Mouse (Mus musculus): ENCODE measurements around the gene Prkn.

The Prkn gene

DNA sequence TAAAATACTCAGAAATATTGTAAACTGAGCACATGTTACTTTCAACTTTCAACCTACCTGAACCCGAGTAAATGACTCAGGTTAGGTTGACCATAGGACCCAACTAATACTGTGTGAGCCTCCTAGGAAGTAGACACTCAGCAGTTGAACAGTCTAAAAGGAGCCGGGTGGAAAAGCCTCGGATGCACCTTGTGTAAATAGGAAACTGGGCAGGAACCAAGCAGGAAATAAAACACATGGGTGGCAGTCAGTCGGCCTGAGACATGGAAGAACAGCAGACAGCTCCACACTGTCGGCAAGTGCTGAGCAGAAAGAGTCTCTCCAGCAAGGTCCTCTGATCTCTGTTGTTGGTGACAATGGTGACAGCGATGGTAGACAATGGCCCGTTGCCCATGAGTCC is 676.0 kb downstream of the Prkn start:
- no peak for DNase-seq (ENCODE audit: low spot score in 2 of 2)

DNA sequence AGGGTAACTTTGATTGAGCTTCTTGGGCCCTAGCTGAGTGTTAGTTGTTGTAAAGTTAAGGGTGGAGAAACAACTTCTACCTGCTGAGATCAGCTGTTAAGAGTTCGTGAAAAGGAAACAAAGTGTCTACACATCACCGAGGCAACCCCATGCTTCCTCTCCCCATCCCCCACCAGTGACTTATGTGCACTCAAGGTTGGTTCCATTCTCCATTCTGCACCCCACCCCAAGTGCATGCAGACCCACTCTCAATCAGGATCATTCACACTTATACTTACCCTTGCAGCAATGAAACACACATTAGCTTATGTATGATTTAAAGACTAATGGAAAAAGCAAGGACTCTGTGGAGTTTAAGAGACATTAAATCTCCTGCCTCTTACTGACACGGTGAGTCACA is 691.9 kb downstream of the Prkn start:
- DNase-seq (ENCODE audit: low spot score in 2 of 2) = no peak

DNA sequence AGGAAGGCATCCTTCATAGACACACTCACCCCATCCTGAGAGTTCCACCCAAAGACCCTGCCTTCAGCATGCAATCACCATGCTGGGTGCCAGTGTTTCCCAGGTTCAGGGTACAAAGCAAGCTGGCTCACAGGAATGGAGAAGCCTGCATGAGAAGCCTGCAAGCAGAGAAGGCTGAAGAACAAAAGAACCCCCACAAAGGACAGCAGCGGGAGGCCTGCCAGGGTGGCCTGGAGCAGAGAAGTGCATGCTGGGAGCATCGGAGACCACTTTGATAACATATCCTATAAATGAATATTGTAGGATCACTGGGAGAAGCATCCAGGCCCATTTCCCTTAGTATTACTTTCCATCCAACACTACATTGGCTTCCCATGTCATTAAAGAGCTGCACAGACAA is 692.6 kb downstream of the Prkn start:
- DNase-seq (ENCODE audit: low spot score in 2 of 2) = no peak

DNA sequence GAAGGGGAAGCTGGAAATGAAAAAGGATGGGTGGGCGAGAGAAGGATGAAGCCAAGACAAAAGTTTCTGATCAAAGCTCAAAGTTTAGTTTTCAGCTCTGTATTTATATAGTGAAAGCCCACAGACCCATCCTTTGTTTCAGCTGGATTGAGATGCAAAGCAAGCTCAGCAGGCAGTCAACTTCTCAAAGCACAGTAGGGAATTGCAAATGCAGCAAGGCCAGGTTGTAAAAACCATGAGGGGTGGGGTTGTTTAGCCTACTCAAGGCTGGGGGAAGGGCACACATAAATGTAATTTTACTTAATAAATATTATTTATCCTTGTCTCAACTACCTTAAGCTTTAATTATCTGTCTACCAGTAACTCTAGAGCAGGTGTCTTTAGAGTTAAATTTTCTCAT is 693.7 kb downstream of the Prkn start:
- no peak for DNase-seq (ENCODE audit: low spot score in 2 of 2)

DNA sequence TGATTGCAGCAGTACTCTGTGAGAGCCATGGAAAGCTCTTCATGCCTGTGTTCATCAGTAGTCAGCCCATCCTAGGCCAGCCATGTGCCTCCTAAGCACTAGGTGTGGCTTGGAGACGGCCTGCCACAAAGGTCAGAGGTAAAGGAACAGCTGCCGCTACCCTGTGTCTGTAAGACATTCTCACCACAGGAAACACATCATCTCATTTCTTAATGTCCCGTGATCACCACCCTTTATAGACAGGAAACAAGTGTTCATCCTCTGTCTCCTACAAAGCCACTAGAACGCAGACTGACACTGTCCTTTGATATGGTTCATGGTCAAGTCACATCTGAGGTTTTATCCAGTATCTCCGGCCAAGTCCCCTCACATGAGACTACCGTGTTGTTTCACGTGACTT is 698.6 kb downstream of the Prkn start:
- DNase-seq (ENCODE audit: low spot score in 2 of 2) = no peak

DNA sequence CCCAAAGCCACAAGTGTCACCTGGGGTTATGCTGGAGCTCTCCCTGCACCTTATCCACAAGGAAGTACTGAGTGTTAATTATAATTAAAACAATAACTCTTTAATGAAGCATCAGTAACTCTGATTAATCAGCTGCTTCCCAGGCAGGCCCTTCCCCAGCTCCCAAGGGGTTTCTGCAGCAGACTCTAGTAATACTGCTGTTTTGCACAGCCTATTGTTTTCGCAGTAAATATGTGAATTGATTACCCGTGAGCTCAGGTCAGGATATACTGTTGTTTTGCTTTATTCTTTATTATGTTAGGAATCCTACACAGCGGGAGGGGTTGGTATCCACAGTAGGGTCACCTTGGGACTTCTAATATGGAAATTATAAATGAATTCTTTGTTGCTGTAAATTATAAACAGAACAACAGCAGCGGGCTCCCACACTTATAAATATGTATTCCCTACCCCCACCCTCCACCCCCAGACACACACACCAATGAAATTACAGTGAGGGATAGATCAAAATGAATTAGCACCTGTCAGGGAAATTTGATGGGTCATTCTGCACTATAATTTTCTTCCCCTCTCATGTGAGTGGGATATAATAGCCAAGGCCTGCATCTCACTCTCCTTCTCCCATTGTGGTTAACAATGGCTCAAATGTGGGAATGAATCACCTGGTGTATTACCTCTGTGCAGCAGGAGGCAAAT is 701.9 kb downstream of the Prkn start:
- no peak for DNase-seq (ENCODE audit: low spot score in 2 of 2)

DNA sequence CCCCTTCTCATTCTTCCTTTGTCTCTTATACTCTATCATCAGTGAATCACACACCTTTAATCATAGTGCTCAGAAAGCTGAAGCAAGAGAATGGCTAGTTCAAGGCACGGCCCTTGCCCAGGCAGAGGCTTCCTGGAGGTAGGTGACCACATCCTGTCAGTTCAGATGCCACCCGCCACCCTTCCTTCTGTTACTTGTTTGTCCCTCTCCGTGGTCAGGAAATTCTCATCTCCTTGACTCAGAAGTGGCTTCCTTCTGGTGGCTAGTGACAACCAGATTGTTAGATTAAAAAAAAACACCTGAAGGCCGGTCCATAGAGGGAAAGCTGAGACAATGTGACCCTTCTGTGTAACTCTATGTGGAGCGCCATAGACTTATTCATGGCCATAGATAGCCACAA is 710.4 kb downstream of the Prkn start:
- DNase-seq (ENCODE audit: low spot score in 2 of 2) = no peak

DNA sequence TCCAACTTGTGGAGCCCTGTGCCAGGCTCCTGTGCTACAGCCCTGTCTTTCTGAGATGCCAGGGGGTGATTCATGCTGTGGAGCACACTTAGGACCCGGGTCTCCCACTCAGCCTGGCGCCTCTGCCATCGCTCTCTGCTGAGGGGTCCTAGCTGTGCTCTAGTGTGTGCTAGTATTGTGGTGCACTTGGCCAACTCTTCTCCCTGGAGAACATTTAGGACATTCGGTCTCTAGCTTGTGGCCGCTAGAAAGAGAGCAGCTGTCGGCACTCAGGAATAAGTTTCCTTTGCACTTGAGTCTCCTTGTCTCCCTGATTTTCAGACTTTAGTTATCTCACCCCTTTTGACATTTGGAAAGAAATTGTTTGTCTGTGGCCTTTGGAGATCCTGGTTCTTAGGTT is 725.5 kb downstream of the Prkn start:
- DNase-seq (ENCODE audit: low spot score in 2 of 2) = no peak

DNA sequence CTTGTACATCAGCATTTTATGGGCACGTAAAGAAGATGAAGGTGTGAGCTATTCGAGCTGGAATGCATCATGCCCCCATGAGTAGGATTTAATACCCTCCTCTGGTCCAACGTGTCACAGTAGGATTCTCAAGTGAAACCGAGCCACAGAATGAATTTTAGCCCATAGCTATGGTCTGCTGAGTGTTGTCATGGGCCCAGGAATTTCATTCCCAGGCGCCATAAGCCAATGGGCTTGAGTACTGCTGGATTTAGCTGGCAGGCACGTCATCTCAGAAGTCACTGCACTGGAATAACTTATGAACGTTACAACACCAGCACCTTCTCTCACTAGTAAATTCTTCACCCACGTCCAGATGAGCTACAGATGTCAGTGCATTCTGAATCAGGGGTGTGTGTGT is 730.2 kb downstream of the Prkn start:
- DNase-seq (ENCODE audit: low spot score in 2 of 2) = no peak

DNA sequence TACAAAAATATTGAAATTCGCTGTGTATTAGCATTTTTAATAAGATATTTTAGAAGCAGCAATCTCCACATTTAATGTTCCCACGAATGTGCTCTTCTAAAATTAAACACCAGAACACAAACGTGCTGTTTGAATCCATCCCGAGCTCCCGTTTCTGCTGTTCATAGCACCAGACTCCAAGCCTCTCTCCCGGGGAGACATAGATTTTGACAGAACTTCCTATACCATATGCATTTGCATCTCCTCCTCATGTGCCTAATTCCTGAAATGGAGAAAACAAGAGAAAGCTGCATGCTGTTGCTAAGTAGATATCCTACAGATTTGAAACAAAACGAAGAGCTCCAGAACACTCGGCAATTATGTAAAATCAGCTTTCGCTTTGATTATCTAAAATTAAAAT is 733.5 kb downstream of the Prkn start:
- DNase-seq (ENCODE audit: low spot score in 2 of 2) = no peak

DNA sequence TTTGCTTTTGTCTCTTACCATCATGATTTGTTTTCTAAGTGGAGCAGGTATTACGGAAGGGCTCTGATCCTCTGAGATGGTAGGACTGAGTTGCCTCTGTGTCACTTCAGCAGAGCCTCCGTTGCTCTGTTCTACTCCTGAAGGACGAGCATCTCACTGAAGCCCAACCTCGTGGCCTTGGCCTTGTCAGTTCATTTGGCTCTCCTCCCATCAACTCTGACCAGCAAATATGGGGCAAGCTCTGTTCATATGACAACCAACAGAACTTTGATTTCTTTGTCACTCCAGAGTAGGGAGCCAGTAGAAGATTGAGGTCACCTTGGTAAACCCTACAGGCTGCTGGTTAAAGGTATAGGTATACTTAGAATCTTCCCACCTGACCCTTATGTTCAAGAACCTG is 745.3 kb downstream of the Prkn start:
- DNase-seq (ENCODE audit: low spot score in 2 of 2) = no peak

DNA sequence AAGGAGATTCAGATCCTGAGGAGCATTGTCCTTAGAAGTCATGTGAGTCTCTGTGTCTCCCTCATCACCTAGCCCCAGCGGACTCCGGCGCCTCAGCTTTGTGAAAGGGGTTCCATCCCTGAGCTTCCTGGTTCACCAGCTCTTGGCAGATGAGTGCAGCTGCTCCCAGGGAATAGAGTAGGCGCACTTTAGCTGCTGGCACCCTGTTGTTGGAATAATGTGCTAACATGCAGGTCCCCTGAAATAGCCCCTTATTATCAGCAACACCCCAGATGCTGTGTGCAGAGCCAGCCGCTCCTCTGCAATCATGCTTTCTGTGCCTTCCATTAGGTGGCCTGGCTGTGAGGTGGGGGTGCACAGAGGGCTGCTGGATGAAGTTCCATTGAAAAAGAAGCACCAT is 767.7 kb downstream of the Prkn start:
- no peak for DNase-seq (ENCODE audit: low spot score in 2 of 2)

DNA sequence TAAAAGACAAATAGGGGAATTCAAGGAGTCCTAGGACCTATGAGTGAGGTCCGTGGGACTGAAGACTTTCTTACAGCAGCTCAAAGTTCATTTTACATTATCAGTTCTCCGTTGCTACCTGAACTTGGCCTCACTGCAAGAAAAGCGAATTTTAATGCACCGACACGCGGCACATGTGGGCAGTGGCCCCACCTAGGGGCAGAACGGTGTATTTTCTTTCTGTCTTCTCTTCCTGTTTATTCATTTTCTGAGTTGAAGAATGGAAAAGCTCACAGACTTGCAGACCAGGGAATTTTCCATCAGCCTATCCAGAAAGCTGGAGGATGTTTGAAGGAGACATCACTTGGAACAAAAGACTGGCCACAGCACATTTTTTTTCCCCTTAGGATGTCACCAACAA is 771.3 kb downstream of the Prkn start:
- DNase-seq (ENCODE audit: low spot score in 2 of 2) = no peak

DNA sequence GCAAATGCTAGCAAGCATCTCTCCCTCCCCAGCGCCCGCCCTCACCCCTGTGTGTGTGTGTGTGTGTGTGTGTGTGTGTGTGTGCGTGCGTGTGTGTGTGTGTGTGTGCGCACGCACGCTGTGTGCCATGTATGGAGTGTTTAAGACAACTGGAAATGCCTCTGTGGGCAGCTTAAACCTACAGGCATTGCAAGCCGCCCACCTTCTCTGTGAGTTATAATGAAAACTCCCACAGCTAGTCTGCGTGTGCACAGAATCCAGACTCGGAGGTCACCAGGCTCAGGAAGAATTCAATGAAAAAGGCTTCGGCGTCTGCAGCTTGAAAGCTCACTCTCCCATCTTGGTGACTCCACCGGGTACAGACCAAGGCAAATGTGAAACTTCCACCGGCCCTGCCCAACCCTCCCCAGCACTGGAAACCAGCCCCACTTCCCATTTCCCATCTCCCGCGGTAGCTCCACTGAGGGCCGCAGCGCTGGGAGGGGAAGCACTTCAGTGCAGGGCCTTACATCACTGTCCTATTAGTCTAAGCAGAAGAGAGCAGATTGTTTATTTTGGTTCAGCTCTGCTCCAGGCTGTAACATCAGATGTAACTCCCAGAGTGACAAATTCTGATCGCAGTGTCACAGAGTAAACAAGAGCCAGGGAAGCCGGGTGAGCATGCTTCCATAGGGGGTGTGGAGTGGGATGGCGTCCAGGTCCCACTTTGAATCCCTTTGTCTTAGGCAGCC is 772.8 kb downstream of the Prkn start:
- peak in 1 of 2 experiments; percentile 7 for DNase-seq (ENCODE audit: low spot score in 2 of 2)

DNA sequence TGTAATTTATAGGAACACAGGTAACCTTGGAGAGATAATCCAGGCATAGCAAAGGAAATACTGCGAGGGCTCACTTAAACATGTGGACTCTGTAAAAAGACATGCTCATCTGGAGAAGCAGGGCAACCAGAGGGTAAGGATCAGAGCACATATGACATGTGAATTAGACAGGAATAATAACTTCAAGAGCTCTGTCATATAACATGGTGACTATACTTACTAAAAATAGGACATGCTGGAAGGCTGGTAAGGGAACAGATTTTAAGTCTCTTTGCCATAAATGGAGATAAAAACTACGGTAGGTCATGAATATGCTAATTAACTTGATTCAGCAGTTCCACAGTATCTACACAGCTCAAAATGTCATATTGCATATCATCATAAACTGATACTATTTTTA is 777.4 kb downstream of the Prkn start:
- no peak for DNase-seq (ENCODE audit: low spot score in 2 of 2)

DNA sequence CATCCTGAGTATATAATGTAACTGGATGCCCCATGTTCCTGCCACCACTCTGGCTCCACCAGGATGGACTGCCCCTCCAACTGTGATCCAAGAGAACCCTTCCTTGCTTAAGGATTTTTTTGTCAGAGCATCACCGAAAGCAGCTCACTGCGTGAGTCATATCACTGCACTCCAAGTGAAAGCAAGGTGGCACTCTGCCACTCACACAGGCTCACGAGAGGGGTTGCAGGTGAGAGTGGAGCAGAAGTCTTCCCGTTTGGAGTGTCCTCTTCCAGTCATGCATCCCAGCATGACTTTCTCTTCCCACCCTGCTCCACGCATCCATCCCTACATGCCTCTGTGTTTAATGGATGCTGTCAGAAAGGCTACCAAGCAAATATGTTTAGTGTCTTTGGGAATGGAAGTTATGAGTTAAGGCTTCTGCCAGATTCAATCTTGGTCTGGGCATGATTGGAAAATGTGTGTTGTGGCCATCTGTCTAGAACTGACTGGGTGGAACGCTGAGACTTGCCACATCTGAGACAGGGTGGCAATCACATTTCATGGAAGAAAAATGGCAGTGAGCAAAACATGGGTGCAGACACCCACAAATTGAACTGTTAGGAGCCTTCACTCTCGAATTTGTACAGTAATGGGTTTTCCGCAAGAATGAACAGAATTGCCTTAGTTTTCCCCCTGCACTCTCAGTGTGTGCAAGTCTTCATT is 778.9 kb downstream of the Prkn start:
- no peak for DNase-seq (ENCODE audit: low spot score in 2 of 2)

DNA sequence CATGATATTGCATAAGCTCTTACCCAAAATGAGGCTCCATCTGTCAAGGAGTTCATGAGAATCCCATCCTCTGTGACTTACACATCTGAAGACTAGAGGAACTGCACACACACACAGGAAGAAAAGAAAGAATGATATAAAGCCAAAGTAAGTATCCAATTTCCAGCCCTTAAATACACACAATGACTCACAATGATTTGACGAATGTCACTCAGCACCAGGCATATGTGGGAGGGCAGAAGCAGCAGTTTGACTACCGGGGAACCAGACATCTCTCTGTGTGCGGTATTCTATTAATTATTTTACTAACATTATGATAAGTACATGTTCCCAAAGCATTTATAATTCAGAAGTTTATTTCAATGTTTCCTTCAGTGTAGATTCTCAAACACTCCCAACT is 780.6 kb downstream of the Prkn start:
- DNase-seq (ENCODE audit: low spot score in 2 of 2) = no peak

DNA sequence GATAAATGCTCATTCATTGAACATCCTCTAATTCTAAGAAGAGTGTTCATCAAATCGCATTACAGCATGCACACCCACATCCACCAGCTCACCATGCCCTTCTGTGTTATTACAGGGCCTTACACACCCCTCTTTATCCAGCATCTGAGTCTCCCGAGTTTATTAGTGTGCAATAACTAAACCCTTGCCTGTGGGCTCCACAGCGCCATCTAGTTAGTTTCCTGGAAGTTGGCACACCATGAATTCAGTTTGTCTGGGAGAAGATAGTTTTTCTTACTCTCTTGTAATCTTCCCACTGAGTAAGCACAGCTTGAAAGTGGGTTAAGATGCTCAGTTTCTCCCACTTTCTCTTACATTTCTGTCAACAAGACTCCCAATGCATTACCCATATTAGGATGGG is 781.3 kb downstream of the Prkn start:
- no peak for DNase-seq (ENCODE audit: low spot score in 2 of 2)

DNA sequence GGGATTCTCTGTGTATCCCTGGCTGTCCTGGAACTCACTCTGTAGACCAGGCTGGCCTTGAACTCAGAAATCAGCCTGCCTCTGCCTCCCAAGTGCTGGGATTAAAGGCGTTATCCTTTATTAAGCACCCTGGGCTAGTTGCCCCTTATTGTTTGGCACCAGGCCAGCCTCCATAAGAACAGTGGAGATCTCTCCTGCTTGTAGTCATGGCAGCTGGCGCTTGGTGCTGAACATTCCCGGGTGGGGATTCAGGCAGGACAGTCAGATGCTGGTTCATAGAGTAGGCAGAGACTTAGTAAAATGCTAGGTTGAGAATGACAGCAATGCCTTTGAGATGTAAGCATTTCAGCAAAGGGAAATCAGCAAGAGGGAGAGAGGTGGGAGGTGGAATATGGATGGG is 786.1 kb downstream of the Prkn start:
- no peak for DNase-seq (ENCODE audit: low spot score in 2 of 2)

DNA sequence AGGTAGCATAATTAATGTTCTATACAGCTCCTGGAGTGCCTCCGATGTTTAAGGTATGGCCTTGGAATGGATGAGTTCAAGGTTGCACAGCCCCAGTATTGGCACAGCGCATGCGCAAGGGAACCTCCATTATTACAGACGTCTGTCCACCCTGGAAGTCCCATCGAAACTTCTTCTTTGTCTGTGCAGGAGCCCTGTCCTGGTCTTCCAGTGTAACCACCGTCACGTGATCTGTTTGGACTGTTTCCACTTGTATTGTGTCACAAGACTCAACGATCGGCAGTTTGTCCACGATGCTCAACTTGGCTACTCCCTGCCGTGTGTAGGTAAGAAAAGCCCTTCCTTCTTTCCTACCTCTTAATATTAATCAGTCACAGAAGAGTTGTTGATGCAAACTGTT is 794.9 kb downstream of the Prkn start:
- no peak for DNase-seq (ENCODE audit: low spot score in 2 of 2)

DNA sequence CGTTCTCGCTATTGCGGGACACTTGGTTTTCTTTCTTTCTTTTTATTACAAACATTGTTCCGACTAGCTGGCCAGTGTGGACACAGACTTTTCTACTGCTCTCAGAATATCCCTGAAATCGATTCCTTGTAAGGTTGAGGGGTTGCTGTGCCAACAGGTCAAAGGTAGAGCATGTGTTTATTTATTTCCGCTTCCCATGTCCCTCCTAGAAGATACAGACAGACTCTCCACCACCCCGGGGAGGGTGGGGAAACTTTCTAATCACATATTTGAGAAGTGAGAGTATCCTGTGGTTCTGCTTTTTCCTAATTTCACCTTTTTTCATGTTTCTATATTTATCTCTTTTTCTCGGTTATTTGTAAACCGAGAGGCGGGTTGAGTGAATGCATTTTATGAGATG is 797.5 kb downstream of the Prkn start:
- no peak for DNase-seq (ENCODE audit: low spot score in 2 of 2)

DNA sequence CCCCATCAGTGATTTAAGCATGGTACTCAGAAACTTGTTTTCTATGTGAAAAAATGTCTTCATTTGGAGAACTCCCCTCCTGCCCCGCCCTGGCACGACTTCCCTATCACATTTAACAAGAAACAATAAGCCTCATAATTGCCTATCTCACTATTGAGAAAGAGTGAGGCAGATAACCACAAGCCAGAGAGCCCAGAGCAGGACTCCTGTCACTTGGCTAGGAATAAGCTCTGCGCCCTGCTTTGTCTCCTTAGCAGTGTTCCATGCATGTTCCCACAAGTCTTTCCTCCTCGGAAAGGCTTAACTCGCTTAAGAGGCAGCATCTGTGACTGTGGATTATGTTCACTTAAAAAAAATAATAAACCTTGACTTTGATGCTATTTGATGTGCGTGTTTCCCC is 798.3 kb downstream of the Prkn start:
- DNase-seq (ENCODE audit: low spot score in 2 of 2) = no peak

DNA sequence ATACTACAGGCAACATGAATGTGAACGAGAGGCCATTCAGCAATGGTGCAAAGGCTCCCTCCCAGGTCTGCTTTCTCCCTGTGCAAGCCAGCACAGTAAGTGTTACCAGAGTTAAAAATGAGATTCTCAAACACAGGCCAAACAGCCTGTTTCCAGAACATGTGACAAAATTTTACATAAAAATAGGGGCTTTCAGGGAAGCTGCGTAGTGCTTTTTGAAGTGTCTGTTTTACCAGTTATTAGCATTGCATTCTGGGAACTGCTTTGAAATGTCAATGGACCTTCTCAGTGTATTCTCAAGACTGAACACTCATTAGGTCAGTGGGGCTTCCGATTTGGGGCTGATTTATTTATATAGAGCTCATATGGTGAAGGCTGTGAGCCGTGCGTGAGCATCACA is 799.6 kb downstream of the Prkn start:
- no peak for DNase-seq (ENCODE audit: low spot score in 2 of 2)
